Mouse (Mus musculus): Measurements from ENCODE around the gene Slc16a5.

GRCm38 (mm10) chr11:115491356-115492083 lies 29.2 kb downstream of the Slc16a5 start, which contains the start of gene Nt5c:
- TF ChIP-seq POLR2A (IDR thresholded peaks at IDR 0.05; ENCODE audit: low read depth, low read length) (peak; percentile 92), CTCF (IDR thresholded peaks at IDR 0.05; ENCODE audit: extremely low read depth, insufficient read depth, insufficient read length, insufficient replicate concordance) (peak; percentile 40; the same call in 1 of the 2 replicates)

Measured in spleen, adult 2 months (tissue).